Mouse (Mus musculus) bone marrow macrophage, adult 2 months (primary cell): Measurements from ENCODE around the gene Dpm2. TPM values are rescaled to one million over a fixed set of nuclear protein-coding genes. Genes with fewer than 3 reads are reported as not detected.
A peak's percentile ranks its signal among the peaks of the same experiment; 100 is the strongest.

ENCODE experiments used
- H3K27ac ChIP-seq: 2 replicates; pipeline ENCODE4 v1.5.1; 2012; ENCODE audit warnings: low read depth, low read length; ENCODE audit not compliant: insufficient read depth
- H3K4me1 ChIP-seq: 2 replicates; pipeline ENCODE4 v1.6.1; 2012; ENCODE audit warnings: low read length; ENCODE audit not compliant: control insufficient read depth, insufficient read depth
- H3K4me3 ChIP-seq: 2 replicates; pipeline ENCODE4 v1.5.1; 2012; ENCODE audit warnings: mild to moderate bottlenecking, low read length, moderate library complexity; ENCODE audit not compliant: insufficient read depth
- CTCF ChIP-seq: IDR thresholded peaks from 2 replicates; pipeline ENCODE4 v1.5.1; 2012; ENCODE audit warnings: low read depth, mild to moderate bottlenecking, low read length, moderate library complexity
- POLR2A ChIP-seq: IDR thresholded peaks from 2 replicates; pipeline ENCODE4 v1.6.1; 2012; ENCODE audit warnings: mild to moderate bottlenecking, low read depth, low read length, borderline replicate concordance
- polyA plus RNA-seq: library from polyadenylated mRNA; stranded (reverse); fragments of >200 nt; gene quantifications from 2 replicates; pipeline ENCODE4 v1.2.4, GENCODE M21; 2012; ENCODE audit not compliant: missing spikeins, insufficient read depth, insufficient read length

The Dpm2 gene
- polyA plus RNA-seq, 1 experiment, result 55.6 TPM

DNA sequence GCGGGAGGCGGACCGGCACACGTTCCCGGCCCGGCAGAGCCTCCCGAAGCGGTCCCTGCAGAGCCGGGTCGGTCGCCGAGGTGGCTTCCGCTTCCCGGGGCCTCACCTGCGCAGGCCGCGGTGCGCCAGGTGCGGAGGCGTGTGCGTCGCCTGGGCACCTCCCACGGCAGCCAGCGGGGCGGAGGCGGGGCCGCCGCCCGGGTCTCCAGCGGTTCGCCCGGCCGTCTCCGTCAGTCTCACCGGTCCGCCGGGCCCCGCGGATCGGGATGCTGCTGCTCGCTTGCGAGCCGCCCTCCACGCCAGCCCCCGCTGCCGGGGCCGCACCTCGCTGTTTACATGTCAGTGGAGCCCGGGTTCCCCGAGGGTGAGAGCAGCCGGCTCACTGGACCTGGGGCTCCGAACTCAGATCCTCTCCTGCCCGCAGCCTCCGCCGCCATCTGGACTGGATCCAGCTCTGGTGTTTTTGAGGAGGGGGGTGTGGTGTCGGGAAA is 35.1 kb upstream of the Dpm2 start:
- TF ChIP-seq POLR2A (no peak), CTCF (no peak)
- Histone ChIP-seq H3K27ac (no peak overlapping the region), H3K4me3 (peak overlapping the region; percentile 89), H3K4me1 (peaks cover 22% of the 10 kb centered on the region)

DNA sequence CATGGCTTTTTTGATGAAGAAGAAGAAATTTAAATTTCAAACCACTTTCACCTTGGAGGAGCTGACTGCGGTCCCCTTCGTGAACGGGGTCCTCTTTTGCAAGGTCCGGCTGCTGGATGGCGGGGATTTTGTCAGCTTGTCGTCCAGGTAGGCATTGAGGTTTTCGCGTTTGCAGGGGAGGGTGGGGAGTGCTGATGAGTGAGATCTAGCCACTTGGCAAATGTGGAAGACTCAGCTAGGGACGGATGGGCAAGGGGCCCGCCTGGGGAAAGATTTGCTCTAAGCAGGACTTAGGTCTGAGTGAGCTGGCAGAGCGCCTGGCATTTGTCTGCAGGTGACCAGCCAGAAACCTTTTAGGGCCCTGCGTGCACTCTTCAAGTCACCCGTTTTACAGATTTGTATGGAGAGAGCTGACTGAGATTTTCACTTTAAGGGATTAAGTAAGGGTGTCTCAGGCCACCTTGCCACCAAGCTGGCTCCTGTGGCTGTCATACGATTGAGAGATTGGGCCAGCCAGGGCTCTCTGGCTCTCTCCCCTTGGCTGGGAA is 34.5 kb upstream of the Dpm2 start:
- peaks cover 22% of the 10 kb centered on the region for H3K4me1 ChIP-seq
- no peak for TF ChIP-seq POLR2A
- TF ChIP-seq CTCF, result no peak
- peak overlapping the region; percentile 89 for H3K4me3 ChIP-seq
- H3K27ac ChIP-seq, result no peak overlapping the region

DNA sequence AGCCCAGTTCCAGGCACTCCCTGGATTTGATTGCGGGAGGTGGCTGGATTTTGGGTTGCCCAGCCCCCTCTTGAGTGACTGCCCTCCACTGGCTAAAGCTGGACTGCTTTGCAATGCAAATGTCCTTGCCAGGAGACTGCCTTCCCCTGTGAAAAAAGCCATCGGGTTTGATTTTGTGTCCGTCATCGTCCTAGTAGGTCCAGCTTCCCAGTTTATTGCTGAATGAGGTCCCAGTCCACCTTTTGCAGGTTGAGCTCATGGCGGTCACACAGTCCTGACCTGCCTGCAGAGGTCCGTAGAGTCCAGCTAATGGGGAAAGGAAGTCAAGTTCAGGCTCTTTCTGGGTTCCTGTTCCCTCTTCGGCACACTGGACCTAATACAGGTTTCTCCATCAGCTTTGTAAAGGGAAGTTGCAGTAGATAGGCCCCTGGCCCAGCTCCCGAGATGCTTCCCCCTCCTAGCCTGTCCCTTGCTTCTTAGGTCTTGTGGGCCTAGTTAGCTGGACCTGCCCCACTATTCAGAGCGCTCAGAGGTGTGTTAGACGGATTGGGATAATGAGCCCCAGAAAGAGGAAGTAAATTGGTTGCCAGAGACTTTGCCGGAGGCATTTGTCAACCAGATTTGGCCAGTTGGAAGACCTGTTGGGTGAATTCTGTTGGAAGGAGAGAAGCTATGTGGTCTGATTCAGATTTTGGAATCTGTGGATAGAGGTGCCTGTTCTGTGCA is 33.9 kb upstream of the Dpm2 start:
- Histone ChIP-seq H3K27ac (no peak overlapping the region), H3K4me1 (peaks cover 22% of the 10 kb centered on the region), H3K4me3 (peak overlapping the region; percentile 89)
- TF ChIP-seq POLR2A (no peak), CTCF (peak; percentile 60)

DNA sequence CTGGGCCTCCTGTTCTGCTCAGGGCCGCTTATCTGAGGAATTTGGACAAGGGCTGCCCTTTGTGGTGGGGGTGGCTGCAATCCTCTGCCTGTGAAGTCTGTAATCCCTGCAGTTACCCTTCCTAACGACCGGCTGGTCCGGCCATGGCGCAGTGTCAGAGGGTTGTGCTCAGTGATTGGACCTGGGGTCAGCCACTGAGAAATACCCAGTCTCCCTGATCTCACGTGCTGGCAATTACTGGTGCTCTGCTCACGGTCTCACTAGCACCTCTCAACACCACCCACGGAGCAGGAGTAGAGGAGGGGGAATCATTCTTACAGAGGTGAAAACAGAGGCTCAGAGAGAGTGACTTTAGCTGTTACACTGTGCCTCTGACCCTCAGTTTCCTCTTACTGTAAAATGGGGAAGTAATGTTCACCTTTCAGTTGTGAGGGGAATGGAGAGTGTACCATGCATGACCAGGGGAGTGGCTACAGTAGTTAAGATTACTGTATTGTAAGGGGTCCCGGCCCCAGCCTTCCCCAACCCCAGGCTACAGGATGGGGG is 33.2 kb upstream of the Dpm2 start:
- Histone ChIP-seq H3K4me1 (peaks cover 22% of the 10 kb centered on the region), H3K27ac (no peak overlapping the region), H3K4me3 (peak overlapping the region; percentile 89; the same call in 1 of the 2 replicates)
- TF ChIP-seq POLR2A (no peak), CTCF (no peak)

DNA sequence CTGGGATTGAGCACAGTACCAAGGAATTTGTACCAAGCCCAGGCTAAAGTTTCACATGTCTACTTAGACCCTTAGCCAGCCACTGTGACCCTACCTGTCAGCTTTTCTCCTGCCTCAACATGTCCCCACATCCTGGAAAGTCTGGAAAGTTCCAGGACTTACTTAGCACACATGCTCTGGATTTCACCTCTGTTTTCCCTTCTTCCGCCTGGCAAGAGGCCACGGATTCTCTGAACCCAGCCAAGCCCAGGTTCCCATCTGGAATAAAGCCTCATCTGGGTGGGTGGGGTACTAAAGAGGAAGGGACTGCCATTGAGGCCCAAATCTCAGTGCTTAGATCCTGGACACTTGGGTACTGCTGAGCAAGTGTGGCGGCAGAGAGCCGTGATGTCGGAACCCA is 32.7 kb upstream of the Dpm2 start:
- peaks cover 22% of the 10 kb centered on the region for H3K4me1 ChIP-seq
- H3K4me3 ChIP-seq, result no peak overlapping the region
- TF ChIP-seq CTCF (no peak), POLR2A (no peak)
- H3K27ac ChIP-seq, result no peak overlapping the region

DNA sequence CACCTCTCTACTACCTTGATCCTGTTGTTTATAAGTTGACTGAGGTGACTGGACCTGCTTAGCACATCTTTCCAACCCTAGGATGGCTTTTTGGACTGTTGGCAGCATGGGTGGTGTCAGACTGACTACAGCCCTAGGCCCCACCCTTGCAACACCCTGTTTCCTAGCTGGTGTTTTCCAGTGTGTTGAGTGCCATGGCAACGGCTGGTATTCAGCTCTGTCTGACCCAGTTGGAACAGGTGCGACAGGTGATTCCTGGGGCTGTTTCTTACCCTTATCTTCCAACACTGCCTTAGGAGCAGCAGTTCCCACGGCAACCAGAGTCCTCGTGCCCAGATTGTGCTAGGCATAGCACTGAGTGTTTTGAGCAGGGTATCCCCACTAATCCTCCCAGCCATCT is 32.2 kb upstream of the Dpm2 start:
- H3K4me3 ChIP-seq, result no peak overlapping the region
- peaks cover 21% of the 10 kb centered on the region for H3K4me1 ChIP-seq
- no peak overlapping the region for H3K27ac ChIP-seq
- TF ChIP-seq CTCF (no peak), POLR2A (no peak)

DNA sequence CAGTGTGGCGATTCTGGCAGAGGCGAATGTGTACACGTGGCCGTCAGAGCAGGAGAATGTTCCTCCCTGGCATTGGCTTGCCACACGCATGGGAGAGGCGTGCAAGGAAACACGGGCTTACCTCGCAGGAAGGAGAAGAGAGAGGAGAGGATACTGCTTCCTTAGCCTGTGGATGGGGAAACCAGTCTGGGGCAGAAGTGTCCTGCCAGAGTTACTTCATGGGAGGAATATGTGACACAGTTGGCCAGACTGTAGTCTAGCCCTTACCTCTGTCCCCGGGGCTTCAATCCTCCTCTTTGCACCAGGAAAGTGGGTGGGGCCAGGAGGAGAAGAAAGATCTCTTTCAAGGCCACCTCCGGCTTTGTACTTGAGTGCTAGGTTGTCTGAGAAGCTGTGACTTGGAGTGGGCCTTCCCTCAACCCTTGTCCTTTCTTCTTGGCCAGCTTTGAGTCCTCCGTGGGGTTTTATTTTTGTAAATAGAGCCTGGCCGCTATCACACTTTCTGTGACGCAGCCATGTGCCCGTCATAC is 31.1 kb upstream of the Dpm2 start:
- TF ChIP-seq POLR2A (no peak), CTCF (no peak)
- Histone ChIP-seq H3K27ac (no peak overlapping the region), H3K4me1 (peaks cover 13% of the 10 kb centered on the region), H3K4me3 (no peak overlapping the region)

DNA sequence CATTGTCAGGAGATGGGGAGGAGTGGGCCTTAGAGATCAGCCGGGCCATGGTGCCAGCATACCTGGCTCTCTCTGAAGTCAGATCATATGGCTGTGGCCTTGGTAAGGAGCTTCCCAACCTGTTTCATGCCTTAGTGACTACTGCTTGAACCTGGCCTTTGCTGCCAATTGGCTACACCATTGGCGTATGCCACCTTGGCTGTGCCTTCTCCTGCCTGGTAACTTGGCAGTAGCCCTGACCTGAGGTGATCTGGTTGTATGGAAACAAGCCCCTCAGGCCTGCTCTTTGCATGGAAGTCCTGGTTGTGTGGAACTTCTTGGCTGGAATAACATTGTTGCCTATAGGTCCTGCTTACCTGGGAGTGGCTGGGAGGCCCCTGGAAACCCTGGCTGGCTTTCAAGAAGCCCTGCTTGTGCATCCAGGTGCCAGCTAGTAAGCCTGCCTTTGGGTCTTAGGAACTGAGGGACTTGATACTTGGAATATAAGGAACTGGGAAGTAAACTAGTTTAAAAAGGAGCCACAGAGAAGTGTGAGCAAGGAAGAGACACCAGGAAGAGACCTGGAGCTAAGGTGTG is 29.2 kb upstream of the Dpm2 start:
- Histone ChIP-seq H3K4me1 (peaks cover 9% of the 10 kb centered on the region), H3K4me3 (no peak overlapping the region), H3K27ac (no peak overlapping the region)
- TF ChIP-seq CTCF (no peak), POLR2A (no peak)

DNA sequence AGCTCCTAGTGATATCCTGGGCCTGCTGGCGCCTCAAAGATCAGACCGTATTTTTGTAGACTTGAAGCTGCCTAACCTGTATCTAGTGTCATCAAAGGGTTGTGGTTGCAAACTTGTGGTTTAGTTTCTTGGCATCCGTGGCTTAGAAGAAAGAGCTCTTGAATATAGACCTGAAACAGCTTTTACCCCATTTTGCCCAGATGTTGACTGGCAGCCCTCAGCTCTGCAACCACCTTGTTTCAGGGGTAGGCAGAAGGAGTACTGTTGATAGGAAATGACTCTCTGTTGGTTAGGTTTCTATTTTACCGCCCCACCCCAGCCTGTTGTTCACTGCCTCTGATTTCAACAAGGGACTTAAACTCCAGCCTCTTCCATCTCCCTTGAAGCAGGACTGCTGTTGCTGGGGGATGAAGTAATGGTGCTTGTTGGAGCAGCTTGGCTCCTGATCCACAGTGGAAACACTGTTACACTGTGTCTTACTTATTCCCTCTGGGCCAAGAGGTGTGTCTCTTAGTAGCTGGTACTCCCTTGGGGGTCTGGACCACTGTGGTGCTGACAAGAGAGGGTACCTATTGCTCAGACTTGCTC is 28.6 kb upstream of the Dpm2 start:
- Histone ChIP-seq H3K27ac (no peak overlapping the region), H3K4me3 (no peak overlapping the region), H3K4me1 (peaks cover 10% of the 10 kb centered on the region)
- no peak for TF ChIP-seq POLR2A
- no peak for TF ChIP-seq CTCF

DNA sequence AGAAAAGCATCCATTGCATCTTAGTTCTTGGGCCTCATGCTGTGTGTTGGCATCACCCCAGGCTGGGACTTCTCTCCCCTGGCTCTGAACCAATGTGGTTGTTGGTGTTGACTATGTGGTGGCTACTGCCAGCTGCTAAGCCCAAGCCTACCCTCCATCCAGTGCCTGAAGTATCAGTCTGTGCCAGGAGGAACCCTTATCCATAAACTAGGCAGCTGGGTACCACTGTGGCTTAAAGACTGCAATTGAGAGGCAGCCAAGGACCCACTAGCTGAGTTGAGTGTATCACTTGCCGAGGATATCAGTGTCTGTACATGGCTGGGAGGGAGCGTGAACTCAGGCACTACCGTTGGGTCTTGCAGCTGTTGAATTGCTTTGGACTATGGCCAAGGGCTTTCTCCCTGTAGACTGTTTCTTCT is 27.6 kb upstream of the Dpm2 start:
- TF ChIP-seq POLR2A (no peak), CTCF (no peak)
- Histone ChIP-seq H3K27ac (no peak overlapping the region), H3K4me1 (peaks cover 13% of the 10 kb centered on the region), H3K4me3 (no peak overlapping the region)
